Mouse (Mus musculus): ENCODE measurements around the gene Fsip1.

Gene Fsip1

GRCm38 (mm10) chr2:118248966-118249365 lies 7.8 kb downstream of the Fsip1 start:
- DNase-seq: no peak

- DNase-seq: no peak
Observed at GRCm38 (mm10) chr2:118248016-118248415, 8.8 kb downstream of the Fsip1 start.

GRCm38 (mm10) chr2:118245914-118246313 lies 10.9 kb downstream of the Fsip1 start:
- peak; percentile 65 to 73 for DNase-seq

GRCm38 (mm10) chr2:118236196-118236595 lies 20.6 kb downstream of the Fsip1 start:
- DNase-seq: no peak

GRCm38 (mm10) chr2:118235614-118236013 lies 21.2 kb downstream of the Fsip1 start:
- no peak for DNase-seq

- no peak for DNase-seq
Observed at GRCm38 (mm10) chr2:118230544-118230943, 26.2 kb downstream of the Fsip1 start.

- DNase-seq: no peak
Observed at GRCm38 (mm10) chr2:118228486-118229079, 28.2 kb downstream of the Fsip1 start.

- no peak for DNase-seq
Observed at GRCm38 (mm10) chr2:118225316-118226041, 31.3 kb downstream of the Fsip1 start.

GRCm38 (mm10) chr2:118217993-118218595 lies 38.7 kb downstream of the Fsip1 start:
- no peak for DNase-seq

- no peak for DNase-seq
Observed at GRCm38 (mm10) chr2:118209712-118210111, 47.1 kb downstream of the Fsip1 start.

GRCm38 (mm10) chr2:118208651-118209050 lies 48.1 kb downstream of the Fsip1 start:
- no peak for DNase-seq

GRCm38 (mm10) chr2:118205991-118206585 lies 50.7 kb downstream of the Fsip1 start:
- no peak for DNase-seq

GRCm38 (mm10) chr2:118204646-118205045 lies 52.1 kb downstream of the Fsip1 start:
- DNase-seq: no peak

GRCm38 (mm10) chr2:118203739-118204461 lies 52.9 kb downstream of the Fsip1 start:
- peak in 1 of 2 experiments; percentile 7 for DNase-seq

- DNase-seq: no peak
Observed at GRCm38 (mm10) chr2:118202934-118203333, 53.8 kb downstream of the Fsip1 start.

- DNase-seq: no peak
Observed at GRCm38 (mm10) chr2:118201983-118202382, 54.8 kb downstream of the Fsip1 start.

- DNase-seq: peak; percentile 71 to 74
Observed at GRCm38 (mm10) chr2:118199867-118200266, 56.9 kb downstream of the Fsip1 start.

- DNase-seq: no peak
Observed at GRCm38 (mm10) chr2:118196966-118197365, 59.8 kb downstream of the Fsip1 start.

GRCm38 (mm10) chr2:118182136-118182535 lies 74.6 kb downstream of the Fsip1 start:
- no peak for DNase-seq

GRCm38 (mm10) chr2:118179873-118180585 lies 76.7 kb downstream of the Fsip1 start:
- DNase-seq: no peak

GRCm38 (mm10) chr2:118179472-118179871 lies 77.3 kb downstream of the Fsip1 start:
- DNase-seq: no peak
